Mouse (Mus musculus) liver, adult 2 months (tissue): ENCODE measurements at regions not wholly inside any gene's neighbourhood (a gene's known extent, or its start where the extent isn't known, plus 50 kb on each side); places are given as distances from the start of the nearest gene placed in this dataset.

ENCODE experiments used
- CTCF ChIP-seq: fragments of 200-500 bp; IDR thresholded peaks from 2 replicates; pipeline ENCODE4 v1.5.1; 2011; ENCODE audit warnings: low read depth, low read length, control low read depth
- POLR2A ChIP-seq: fragments of 200-500 bp; IDR thresholded peaks from 2 replicates; pipeline ENCODE4 v1.6.1; 2011; ENCODE audit warnings: low read length, control low read depth; ENCODE audit not compliant: insufficient read depth; ENCODE audit errors: extremely low read depth

DNA sequence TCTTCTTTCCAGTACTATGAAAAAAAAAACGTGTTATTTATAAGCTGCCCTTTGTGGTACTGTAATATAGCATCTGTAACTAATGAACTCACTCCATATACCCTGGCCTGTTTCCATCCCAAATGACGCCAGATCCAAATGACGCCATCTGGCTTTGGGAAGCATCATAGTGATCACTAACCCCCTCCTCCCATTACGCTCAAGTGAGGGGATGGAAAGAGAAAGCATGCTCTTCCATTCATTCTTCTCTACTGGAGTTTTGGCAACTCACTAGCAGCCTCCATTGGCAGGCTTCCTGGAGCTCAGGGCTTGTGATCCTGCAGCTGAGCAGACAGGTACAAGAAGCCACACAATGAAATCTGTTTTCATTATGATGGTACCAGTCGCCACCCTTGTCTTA, 358.3 kb upstream of the Vstm2b start:
- no peak for TF ChIP-seq POLR2A
- no peak for TF ChIP-seq CTCF
